Mouse (Mus musculus): ENCODE measurements at regions not wholly inside any gene's neighbourhood (a gene's known extent, or its start where the extent isn't known, plus 50 kb on each side); places are given as distances from the start of the nearest gene placed in this dataset.

DNA sequence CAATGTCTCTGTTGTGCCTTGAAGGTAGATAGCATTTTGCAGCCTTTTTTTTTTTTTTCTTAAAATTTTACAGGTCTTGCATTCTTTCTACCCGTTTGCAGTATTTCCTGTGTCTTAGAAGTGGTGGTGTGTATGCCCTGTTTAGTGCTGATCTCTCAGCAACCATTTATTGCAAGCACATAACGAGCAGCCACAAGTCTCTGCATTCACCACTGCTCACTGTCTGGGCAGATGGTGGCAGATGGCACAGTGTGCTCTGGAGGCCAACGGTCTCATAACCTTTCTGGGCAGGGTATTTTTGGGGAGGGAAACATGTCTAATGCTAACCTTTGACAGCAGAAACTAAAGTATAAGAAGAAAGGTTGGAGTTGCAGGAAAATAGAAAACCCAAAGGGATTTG lies 266.1 kb upstream of the Ptger4 start:
- DNase-seq (ENCODE audit: low read depth, low spot score): no peak

DNA sequence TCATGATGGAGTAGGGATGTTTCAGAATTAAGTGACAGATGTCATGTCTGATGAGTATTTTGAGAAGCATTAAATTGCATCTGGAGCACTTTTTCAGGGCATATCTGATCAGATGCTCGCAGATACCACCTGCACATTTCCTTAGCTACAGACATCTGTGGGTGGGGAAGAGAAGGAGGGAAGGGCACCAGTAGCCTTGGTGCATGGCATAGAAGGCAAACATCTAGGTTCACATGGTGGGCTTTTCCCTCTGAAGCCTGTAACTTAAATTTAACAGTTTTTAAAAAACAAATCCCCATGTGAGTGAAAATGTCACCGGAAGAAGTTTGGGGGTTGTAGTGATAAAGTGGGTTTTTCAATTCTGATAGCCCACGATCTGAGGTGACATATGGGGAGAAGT lies 267.1 kb upstream of the Ptger4 start:
- DNase-seq (ENCODE audit: low read depth, low spot score): no peak

DNA sequence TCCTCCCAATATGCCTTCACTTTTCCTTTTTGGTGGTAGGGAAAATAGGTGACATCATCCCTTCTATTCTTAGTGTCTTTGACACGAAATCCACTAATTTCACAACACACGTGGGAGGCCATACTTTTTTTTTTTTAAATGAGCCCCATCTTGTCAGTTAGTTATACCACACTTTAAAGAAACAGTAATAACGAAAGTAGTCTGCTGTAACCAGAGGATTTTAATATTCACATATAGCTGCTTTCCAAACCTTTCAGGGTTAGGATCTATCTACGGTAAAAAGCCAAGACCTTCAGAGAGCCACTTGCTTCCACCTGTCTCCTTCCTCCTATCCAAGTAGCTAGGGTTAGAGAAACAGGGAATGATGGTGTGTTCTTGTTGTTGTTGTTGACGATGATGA lies 268.6 kb upstream of the Ptger4 start:
- no peak for DNase-seq (ENCODE audit: low read depth, low spot score)

DNA sequence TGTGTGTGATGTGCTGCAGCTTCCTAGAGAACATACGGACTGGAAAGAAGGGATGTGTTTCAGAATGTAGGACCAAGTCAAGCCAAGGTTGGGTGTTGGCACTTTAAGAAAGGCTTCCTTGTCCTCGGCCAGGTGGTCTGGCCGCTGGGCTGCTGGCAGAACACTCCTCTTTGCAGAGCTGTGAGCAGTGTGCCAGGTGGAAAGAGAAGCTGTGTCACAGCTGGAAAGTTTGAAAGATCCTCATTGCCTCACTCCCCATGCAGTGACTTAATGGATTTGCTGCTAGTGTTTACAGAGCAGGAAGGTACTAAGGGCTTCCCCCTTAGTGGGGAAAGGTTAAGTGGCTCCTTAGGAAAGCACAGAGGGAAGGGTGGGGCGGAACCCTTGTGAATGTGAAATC lies 269.2 kb upstream of the Ptger4 start:
- no peak for DNase-seq (ENCODE audit: low read depth, low spot score)

DNA sequence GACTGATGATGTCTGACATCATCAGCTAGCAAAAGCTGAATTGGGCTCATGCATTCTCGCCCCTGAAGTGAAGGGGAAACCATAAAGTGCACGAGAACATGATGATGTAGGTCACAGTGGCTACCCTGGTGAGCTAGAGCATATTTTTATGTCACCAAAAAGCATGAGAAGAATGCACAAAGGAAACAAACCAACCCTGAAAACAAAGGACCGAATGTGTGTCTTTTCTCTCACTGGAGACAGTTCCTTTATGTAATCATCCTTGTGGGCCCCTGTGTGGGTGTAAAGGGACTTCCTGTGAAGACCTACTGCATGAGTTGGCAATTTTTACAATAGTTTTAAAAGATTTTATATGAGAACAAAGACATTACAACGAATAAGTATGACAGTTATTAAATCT lies 270.2 kb upstream of the Ptger4 start:
- no peak for DNase-seq (ENCODE audit: low read depth, low spot score)

DNA sequence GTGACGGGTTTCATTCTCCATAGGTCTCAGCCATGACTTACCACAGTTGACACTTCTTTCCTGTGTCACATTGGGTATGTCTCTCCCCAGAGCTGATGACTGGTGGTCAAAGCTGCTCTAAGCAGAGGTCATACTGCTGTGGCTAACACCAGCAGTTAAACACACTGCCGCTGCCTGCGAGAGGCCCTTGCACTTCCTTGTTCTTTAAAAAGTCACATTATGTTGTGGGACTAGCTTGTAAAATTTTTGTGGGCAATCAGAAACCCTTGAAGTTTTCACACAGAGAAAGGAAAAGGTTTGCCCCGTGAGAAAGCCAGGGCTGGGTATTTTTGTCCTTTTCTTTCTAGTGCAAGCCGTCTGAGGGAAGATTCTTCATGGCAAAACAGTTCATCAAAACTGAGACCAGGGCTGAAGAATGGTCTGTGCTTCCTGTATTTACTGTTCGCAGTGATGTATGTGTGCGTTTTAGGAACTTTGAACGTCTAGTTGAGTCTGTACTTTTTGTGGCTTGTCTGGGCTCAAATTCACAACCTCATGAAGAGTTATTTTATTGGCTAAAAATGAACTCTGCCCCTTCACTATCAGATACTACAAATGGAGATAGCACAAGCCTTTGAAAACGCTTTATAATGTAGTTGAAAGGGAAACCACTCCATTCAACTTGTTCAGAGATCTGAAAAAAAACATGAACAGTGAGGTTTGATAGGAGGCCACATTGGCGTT lies 273.4 kb upstream of the Ptger4 start:
- no peak for DNase-seq (ENCODE audit: low read depth, low spot score)

DNA sequence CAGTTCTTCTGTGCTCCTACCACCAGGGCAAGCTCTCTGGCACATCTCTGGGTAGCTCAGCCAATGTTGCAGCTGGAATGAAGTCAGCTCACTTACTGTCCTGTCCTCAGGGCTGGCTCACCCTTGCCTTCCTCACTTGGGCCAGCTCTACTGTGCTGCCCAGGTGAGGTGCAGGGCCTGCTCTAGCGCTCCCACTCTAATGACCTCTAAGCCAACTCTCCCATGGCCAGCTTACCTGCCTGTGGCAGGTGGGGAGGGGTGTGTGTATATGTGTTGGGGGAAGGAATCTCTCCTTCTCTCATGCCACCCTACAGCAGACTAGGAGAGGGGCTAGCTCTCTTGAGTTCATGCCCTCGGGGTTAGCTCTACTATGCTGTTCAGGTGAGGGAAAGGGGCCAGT lies 275.6 kb upstream of the Ptger4 start:
- no peak for DNase-seq (ENCODE audit: low read depth, low spot score)

DNA sequence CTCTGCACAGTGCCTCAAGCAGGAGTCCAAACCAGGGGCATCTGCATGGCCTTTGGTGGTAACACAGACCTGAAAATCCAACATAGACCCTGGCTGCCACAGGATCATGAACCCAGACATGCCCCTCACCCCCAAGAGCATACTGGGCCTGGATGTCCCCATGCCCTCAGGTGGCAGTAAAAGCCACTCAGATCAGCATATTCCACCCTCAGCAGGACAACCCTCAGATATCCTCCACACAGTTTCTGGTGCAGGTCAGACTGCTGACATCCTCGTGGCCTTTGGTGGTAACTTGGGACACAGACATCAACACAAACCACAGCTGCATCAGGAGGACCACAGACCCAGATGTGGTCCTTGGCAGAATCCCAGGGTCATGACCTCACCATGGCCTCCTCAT lies 276.0 kb upstream of the Ptger4 start:
- no peak for DNase-seq (ENCODE audit: low read depth, low spot score)

DNA sequence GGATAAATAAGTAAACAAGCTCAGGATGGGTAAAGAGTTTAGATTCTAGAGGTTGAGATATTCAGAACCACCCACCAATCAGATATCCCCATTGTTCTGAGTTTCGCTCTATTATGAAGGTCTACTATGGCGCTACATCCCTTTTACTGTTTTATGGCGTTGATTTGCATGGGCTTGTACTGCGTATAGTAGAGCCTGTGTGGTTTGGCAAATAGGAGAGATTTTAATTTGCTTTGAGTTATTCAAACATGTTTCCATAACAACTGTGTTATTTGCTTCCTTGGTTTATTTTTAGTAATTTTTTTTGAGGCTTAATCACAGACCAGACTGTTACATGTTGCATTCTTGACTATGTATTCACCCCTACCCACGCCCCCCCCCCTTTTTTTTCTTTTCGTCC lies 284.6 kb upstream of the Ptger4 start:
- DNase-seq (ENCODE audit: low read depth, low spot score): no peak

DNA sequence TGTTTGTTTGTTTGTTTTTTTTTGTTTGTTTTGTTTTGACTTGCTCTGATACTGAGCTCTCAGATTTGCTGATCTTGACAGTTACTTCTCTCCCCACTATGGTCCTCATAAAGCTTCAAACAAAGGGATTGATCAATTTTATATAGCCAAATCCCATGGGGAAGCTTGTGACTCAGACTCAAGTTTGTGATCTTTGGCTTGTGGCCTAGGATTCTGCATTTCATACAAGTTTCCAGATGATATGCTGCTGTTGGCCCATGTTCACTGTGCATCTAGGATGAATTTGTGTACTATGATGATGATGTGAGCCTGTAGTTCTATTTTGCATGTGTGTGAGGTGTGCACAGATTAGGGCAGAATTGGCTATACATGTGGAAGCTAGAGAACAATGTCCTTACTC lies 289.7 kb upstream of the Ptger4 start:
- DNase-seq (ENCODE audit: low read depth, low spot score): no peak

DNA sequence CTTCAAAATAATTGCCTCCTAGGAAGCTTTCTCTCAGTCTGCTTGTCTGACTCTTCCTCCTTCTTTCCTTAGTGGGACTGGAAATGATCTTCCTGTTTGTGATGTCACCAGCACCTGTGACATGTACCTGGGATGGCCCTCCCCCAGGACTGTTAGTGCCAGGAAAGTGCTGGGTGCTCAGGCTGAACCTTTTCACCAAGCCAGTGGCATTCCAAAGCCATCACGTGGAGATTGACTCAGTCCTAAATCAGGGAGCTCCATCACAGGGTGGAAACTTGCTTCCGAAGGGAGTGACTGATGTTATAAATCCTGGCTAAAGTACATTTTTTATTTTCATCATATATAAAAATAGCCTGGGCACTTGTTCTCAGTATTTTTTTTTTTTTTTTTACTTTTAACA lies 293.4 kb upstream of the Ptger4 start:
- DNase-seq (ENCODE audit: low read depth, low spot score): no peak

DNA sequence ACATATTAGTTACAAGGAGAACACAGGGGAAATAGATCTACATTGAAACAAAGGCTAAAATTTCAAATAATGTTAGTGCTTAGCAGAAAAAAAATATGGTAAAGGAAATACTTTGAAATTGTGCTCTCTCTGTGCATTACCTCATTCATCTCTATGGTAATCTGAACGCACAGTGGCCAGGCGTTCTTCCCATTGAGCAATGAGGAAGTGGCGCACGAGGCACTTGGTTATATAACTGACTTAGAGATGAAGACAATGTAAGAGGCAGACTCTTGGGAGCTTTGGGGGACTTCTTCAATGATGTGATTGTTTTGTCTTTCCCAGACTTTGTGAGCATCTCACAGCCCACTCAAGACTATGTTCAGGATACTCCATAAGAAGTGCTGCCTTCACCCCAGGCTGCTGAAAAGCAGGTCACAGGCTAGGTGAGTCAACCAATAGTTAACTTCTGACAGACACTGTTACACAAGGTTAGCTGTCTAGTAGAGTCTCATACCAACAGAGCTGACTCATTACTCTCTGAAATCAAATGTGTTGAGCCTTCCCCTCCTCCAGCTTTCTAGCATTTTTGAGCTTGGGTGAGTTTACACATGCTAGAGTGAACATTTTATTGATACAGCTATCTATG lies 295.4 kb upstream of the Ptger4 start:
- DNase-seq (ENCODE audit: low read depth, low spot score): no peak

DNA sequence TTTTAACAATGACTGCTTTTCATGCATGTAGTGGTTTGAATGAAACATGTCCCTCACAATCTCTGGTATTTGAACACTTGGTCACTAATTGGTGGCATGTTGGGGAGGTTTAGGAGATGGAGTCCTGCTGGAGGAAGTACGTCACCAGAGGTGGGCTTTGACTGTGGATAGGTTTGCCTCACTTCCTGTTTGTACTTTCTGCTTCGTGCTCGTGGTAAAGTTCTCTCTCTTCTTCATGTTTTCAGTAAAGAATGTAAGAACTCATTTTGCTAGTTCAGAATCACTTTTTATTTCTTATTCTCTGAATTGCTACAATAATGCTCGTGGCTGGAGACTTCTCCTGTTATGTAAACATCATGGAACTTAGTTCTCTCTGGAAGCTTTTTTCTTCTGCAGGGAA lies 310.5 kb upstream of the Ptger4 start:
- no peak for DNase-seq (ENCODE audit: low read depth, low spot score)

DNA sequence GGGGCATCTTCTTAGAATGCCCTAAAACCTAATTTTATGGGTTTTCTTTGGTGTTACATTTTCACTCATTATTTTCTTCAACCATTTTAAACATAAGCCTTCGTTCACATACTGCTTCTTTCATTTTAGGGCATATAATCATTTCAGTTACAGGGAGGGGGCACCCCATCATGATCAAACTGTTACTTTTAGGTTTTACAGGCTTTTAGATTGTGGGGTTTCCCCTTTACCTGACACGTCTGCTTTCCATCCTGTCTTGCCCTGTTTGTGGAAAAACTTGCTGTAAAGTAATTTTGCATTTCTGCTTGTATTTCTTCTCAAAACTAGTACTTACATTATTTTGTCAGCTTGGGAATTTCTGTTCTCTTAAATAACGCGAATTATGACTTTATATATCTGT lies 310.9 kb upstream of the Ptger4 start:
- no peak for DNase-seq (ENCODE audit: low read depth, low spot score)

DNA sequence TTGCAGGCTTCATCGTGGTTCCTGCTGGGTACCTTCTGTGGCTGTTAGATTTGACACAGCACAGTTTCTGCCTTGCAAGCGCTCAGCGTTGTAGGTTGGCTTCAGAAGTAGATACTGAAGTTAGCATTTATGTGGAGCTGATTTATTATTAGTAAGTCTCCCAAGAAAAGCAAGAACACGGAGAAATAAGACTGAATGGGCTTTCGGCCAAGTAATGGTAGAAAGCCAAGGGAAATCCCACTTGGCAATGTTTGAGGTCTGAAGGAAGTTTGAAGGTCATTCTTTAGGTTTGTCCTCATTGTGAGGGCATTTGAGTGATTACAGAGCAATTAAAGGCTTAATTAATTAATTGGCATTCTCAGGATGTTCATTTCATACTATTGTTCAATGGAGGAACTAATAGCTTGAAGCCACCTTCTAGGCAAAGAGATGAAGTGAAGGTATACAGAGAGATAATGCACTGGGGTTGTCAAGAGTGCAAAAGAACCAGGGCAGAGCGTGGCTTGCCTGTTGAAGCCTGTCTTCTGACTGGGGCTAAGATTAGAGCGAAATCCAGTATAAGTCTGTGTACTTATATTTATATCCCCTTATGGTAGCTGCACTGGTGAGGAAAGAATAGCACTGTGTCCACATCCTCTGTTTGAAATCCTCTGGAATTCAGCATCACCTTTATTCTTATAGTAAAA lies 311.5 kb upstream of the Ptger4 start:
- no peak for DNase-seq (ENCODE audit: low read depth, low spot score)

DNA sequence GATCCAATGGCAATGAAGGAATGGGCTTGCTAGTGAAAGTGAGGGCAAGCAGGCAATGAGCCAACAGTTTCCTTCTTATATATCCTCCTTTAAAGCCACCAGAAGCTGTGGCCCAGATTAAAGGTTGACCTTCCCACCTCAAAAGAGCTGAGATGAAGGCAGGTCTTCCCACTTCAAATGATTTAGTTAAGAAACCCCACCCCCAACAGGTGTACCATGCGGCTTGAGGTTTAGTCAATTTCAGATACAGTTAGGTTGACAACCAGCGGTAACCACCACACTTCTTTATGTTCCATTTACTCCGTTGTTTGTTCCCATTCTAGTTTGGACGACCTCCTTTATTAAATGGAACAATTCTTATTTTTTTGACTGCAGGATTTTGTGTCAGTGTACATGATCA lies 317.8 kb upstream of the Ptger4 start:
- DNase-seq (ENCODE audit: low read depth, low spot score): no peak

DNA sequence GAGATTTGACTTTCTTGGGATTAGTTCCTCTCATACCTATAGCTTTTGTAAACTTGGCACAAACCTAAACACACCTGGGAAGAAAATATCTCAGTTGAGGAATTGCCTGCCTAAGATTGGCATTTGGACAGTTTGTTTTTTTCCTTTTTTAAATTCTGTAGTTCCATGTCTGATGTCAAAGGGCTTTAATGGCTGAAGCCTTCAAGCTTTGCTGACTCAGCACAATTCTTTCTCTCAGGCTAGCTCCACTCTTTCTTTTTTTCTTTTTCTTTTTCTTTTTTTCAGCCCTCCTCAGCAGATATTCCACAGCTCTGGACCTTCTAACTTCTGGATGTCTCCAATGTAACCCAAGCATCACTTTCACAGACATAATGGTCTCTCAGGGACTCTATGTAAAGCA lies 330.4 kb upstream of the Ptger4 start:
- no peak for DNase-seq (ENCODE audit: low read depth, low spot score)

DNA sequence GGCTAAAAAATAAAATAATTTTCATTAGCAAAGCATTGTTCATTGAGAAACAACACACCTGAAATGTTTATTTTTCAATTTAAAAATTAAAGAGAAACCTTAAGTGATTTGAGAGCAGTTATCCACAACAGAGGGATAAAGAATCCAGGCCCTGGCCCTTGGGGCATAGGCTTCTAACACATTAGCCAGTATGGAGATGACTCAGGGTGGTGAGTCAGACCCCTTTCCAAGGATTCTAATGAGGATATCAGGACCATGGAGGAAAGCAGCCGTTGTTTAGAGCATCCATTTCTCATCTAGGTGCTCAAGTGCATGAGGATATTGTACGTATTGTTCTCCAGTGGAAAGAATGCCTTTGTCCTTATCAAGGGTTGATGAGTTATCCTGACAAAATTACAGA lies 335.6 kb upstream of the Ptger4 start:
- no peak for DNase-seq (ENCODE audit: low read depth, low spot score)

DNA sequence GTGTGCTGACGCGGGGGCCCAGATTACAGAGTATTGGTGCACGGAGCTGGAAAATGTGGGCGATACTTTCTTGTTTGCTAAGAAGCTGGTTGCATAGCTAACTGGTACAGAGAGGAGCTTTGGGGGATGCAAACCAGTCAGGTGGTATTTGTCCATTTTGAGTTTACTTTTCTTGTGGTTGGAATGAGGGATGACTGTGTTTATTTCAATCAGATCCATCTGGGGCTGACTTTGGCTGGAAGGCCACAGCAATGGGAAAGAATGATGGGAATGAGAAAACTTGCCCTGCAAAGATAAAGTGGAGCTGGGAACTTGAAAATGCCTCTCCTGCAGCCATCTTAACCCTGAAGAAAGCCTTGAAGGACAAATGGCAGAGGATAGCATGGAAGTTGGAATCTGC lies 336.4 kb upstream of the Ptger4 start:
- DNase-seq (ENCODE audit: low read depth, low spot score): no peak

DNA sequence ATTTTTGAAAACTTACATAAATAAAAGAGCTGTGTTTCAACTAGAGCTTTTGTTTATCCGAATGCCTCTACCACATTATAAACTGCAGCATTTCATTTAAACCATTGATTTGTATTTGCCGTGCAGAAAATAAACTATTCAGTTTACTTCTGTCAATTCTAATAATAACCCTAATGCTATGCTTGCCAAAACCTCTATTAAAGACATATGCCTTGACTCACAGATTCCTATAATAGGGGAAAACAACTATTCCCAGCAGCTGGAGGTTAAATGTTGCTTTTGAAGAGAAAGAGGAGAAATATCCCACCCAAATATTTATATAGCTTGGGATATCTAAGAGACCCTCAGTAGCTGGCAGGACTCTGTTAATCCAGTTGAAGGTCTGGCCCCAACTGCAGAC lies 340.4 kb upstream of the Ptger4 start:
- no peak for DNase-seq (ENCODE audit: low read depth, low spot score)

DNA sequence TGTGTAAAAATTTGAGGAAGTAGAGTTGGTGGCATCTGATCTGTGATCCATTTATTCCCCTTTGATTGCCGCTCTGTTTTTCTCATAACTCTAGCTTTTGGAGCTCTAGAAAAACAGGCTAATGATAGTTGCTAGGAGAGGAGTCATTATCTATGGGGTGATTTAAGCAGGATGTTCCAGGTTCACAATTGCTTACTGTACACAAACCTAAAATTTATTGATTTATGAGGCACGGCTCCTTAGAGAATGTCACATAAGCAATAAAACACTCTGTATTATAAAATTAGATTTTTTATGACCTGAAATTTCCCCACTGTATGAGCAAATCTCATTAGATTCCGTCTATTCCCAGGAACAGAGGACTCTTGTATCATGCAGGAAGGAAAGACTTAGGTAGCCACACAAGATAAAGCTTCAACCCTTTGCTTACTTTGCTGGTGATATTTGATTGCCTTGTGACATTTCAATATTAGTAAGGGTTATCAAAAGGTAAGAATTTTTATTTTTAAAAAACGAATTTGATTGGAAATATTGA lies 360.8 kb upstream of the Ptger4 start:
- no peak for DNase-seq (ENCODE audit: low read depth, low spot score)

DNA sequence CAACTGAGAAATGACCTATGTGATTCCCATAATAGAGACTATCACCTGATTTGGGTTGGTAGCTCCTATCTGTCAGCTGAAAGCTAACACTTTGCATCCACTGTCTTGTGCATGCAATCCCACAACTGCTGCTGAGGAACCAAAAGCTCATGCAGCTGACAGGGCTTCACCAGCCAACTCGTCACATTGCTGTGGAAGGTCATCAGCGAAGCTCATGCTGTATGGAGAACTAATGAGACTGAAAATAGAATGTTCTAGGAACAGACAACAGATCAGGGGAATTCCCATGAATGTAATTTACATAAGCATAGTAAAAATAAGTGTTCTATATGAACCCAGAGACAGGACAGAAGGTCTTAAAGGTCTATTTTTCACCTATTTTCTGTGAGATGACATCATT lies 363.5 kb upstream of the Ptger4 start:
- DNase-seq (ENCODE audit: low read depth, low spot score): no peak

DNA sequence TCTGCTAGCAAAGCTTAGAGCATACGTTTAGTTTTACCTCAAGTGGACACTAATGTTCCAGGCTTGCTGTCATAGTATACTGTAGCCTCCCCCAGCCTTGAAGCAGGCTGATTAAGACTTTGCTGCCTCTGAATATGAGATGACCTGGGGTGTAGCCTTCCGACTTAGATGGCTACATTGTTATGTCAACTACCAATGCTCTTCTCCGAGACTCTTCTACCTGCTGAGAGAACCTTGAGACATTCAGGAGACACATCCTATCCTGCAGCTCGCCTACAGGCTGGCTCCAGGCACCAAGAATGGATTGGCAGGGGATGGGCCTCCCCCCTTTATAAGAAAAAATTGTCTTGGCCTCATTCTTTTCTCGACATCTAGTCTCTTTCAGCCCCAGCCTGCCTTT lies 379.0 kb upstream of the Ptger4 start:
- no peak for DNase-seq (ENCODE audit: low read depth, low spot score)
